Mouse (Mus musculus): Measurements from ENCODE around the gene Ccr10. TPM values are rescaled to one million over a fixed set of nuclear protein-coding genes. Genes with fewer than 3 reads are reported as not detected.

Ccr10 gene
- total and polyA plus RNA-seq, 2 experiments from 2014 or later: 0.16 to 0.88 TPM

DNA sequence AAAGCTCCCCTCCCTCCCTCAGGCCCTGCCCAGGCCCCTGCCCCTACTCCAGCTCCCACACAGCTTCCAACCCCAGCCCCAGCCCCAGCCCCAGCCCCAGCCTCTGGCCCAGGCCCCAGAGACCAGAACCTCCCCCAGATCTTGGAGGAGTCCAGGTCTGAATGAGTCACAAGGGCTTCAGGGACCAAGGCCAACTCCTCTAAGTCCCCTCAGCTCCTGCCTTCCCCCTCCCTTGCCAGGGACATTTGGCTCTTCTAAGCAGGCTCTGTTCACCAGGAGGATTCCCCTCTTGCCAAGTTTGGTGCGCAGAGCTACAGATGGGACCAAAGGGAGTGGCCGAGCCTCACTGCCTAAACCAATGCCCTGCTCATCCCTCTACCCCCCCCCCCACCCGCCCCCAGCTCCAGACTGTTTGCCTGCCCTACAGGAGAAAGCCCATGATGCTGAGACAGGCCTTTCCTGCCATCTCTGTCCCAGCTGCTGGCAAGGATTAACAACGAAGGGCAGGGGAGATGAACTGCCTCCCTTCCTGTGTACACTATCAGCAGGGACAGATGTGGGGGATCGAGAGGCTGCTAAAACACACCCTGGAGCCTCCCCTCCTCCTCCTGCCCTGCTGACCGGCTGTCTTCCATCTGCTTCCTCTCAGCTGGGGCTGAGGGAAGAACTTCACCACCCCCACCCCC is 14.4 kb upstream of the Ccr10 start:
- Histone ChIP-seq H3K9me3 (ENCODE audit: low read length) (no peaks in the 10 kb centered on the region), H3K9ac (replicated peaks; ENCODE audit: low read length) (0 out of 2 replicates have a peak overlapping the region, but pooled peaks have one; percentile 9), H3K4me2 (ENCODE audit: low read depth, low read length) (no peak overlapping the region), H3K27me3 (ENCODE audit: insufficient read depth, low read length) (no peaks in the 10 kb centered on the region), H3K4me3 (ENCODE audit: low read length) (no peak overlapping the region), H3K4me1 (ENCODE audit: insufficient read depth, low read length) (peaks cover 10% of the 10 kb centered on the region), H3K27ac (peak overlapping the region; percentile 82), H3K36me3 (ENCODE audit: insufficient read depth, low read length) (peaks cover 10% of the 10 kb centered on the region; the same call in 1 of the 2 replicates)
- TF ChIP-seq CTCF (IDR thresholded peaks at IDR 0.05; ENCODE audit: low read depth): no peak
- DNase-seq (ENCODE audit: low spot score): peak; percentile 92
- peak; percentile 93 for ATAC-seq
- WGBS: 4% methylated on average over 6 of the region's 6 CpGs

DNA sequence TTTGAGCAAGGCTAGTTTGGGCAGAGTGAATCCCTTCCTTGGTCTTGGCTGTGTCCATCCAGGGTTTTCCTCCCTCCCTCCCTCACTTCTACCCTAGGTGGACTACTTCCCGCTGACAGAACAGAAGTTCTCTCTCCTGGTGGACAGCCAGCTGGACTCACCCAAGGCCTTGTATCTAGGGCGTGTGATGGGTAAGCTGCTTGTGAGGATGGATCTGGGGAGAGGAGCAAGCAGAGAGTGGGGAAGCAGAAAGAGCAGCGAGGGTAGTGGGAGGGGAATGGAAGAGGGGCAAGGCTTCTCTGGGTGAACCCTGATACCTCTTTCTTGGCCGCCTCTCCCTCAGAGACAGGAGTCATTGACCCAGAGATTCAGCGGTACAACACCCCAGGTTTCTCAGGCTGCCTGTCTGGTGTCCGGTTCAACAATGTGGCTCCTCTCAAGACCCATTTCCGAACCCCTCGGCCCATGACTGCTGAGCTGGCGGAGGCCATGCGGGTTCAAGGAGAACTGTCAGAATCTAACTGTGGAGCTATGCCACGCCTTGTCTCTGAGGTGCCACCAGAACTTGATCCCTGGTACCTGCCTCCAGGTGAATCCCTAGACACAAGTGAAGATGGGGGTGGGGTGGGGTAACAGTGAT is 13.0 kb upstream of the Ccr10 start:
- ATAC-seq: no peak
- H3K4me3 ChIP-seq (ENCODE audit: low read length): no peak overlapping the region
- peaks cover 10% of the 10 kb centered on the region for H3K4me1 ChIP-seq (ENCODE audit: insufficient read depth, low read length)
- no peak overlapping the region for H3K9ac ChIP-seq (replicated peaks; ENCODE audit: low read length)
- no peaks in the 10 kb centered on the region for H3K27me3 ChIP-seq (ENCODE audit: insufficient read depth, low read length)
- WGBS: 71% methylated on average over 11 of the region's 11 CpGs
- TF ChIP-seq CTCF (IDR thresholded peaks at IDR 0.05; ENCODE audit: low read depth): no peak
- H3K4me2 ChIP-seq (ENCODE audit: low read depth, low read length): no peak overlapping the region
- no peaks in the 10 kb centered on the region for H3K9me3 ChIP-seq (ENCODE audit: low read length)
- DNase-seq (ENCODE audit: low spot score): peak; percentile 58
- peaks cover 24% of the 10 kb centered on the region for H3K36me3 ChIP-seq (ENCODE audit: insufficient read depth, low read length)
- H3K27ac ChIP-seq: peak overlapping the region; percentile 82; the same call in 1 of the 2 replicates

DNA sequence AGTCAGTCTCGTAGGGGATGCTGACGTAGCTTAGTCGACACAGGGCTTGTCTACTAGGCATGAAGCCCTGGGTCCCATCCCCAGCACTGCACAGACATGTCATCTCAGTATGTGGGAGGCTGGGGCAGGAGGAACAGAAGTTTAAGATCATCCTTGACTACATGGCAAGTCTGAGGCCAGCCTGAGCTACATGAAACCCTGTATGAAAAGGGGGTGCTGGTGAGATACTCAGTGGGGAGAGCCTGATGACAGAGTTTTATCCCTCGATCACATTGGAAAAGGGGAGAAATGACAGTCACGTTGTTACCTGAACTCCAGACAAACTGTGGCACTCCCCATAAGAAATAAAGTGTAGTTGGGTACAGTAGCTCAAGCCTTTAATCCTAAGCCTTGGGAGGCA is 12.3 kb upstream of the Ccr10 start:
- Histone ChIP-seq H3K36me3 (ENCODE audit: insufficient read depth, low read length) (peaks cover 23% of the 10 kb centered on the region), H3K27ac (no peak overlapping the region), H3K4me2 (ENCODE audit: low read depth, low read length) (no peak overlapping the region), H3K4me1 (ENCODE audit: insufficient read depth, low read length) (peaks cover 10% of the 10 kb centered on the region), H3K9me3 (ENCODE audit: low read length) (no peaks in the 10 kb centered on the region), H3K27me3 (ENCODE audit: insufficient read depth, low read length) (no peaks in the 10 kb centered on the region), H3K4me3 (ENCODE audit: low read length) (no peak overlapping the region), H3K9ac (replicated peaks; ENCODE audit: low read length) (no peak overlapping the region)
- DNase-seq (ENCODE audit: low spot score) (no peak), ATAC-seq (no peak)
- no peak for TF ChIP-seq CTCF (IDR thresholded peaks at IDR 0.05; ENCODE audit: low read depth)
- WGBS: 91% methylated on average over 5 of the region's 5 CpGs

DNA sequence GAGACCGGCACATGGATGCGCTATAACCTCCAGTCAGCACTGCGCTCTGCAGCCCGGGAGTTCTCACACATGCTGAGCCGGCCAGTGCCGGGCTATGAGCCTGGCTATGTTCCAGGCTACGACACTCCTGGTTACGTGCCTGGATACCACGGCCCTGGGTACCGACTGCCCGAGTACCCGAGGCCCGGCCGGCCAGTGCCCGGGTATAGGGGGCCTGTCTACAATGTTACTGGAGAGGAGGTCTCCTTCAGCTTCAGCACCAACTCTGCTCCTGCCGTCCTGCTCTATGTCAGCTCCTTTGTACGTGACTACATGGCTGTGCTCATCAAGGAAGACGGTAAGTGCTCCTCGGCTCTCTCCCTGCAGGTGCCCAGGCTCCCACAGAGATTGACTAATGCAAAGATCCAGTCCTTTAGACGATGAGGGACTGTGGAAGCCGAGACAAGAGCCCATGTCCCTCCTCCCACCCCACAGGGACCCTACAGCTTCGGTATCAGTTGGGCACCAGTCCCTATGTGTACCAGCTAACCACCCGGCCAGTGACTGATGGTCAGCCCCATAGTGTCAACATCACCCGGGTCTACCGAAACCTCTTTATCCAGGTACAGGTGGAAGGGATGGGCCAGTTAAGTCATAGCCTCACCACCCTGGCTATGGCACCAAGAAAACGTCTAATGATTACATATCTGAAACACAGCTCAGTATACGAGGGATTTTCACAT is 11.4 kb upstream of the Ccr10 start:
- Histone ChIP-seq H3K27me3 (ENCODE audit: insufficient read depth, low read length) (no peaks in the 10 kb centered on the region), H3K36me3 (ENCODE audit: insufficient read depth, low read length) (peaks cover 22% of the 10 kb centered on the region), H3K27ac (no peak overlapping the region), H3K4me3 (ENCODE audit: low read length) (no peak overlapping the region), H3K9ac (replicated peaks; ENCODE audit: low read length) (no peak overlapping the region), H3K4me2 (ENCODE audit: low read depth, low read length) (no peak overlapping the region), H3K9me3 (ENCODE audit: low read length) (no peaks in the 10 kb centered on the region), H3K4me1 (ENCODE audit: insufficient read depth, low read length) (peaks cover 10% of the 10 kb centered on the region)
- no peak for ATAC-seq
- TF ChIP-seq CTCF (IDR thresholded peaks at IDR 0.05; ENCODE audit: low read depth): no peak
- WGBS: 70% methylated on average over 27 of the region's 27 CpGs
- peak; percentile 3 for DNase-seq (ENCODE audit: low spot score)

DNA sequence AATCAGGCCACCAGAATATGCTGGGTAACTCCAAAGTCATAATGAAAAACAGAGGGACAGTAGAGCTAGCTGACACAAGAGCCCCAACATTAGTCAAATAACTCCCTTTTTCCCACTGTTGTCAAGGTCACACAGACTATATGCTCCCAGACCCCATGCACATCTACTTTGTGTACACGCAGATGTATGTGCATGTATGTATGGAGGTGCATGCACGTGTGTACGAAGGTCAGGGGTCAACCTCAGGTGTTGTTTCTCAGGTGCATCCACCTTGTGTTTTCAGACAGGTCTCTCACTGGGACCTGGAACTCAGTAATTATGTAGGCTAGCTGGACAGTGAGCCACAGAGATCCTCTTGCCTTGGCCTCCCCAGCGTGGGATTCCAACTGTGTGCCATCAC is 10.2 kb upstream of the Ccr10 start:
- Histone ChIP-seq H3K27ac (no peak overlapping the region), H3K27me3 (ENCODE audit: insufficient read depth, low read length) (no peaks in the 10 kb centered on the region), H3K36me3 (ENCODE audit: insufficient read depth, low read length) (peaks cover 22% of the 10 kb centered on the region), H3K4me2 (ENCODE audit: low read depth, low read length) (no peak overlapping the region), H3K9ac (replicated peaks; ENCODE audit: low read length) (no peak overlapping the region), H3K4me3 (ENCODE audit: low read length) (no peak overlapping the region), H3K4me1 (ENCODE audit: insufficient read depth, low read length) (peaks cover 10% of the 10 kb centered on the region), H3K9me3 (ENCODE audit: low read length) (no peaks in the 10 kb centered on the region)
- ATAC-seq: no peak
- no peak for DNase-seq (ENCODE audit: low spot score)
- 90% methylated on average over 4 of the region's 4 CpGs for WGBS
- TF ChIP-seq CTCF (IDR thresholded peaks at IDR 0.05; ENCODE audit: low read depth): no peak

DNA sequence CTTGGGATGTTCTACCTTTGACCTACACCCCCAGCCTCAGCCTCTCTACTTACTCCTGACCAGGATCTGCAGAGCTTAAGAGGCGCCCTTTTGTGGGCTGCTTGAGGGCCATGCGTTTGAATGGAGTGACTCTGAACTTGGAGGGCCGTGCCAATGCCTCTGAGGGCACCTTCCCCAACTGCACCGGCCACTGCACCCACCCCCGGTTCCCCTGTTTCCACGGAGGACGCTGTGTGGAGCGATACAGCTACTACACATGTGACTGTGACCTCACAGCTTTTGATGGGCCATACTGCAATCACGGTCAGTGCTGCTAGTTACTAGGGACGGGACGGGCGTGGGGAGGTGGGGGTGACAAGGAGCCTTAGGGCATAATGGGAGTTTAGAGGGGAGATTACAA is 9.7 kb upstream of the Ccr10 start:
- no peak for ATAC-seq
- no peak overlapping the region for H3K27ac ChIP-seq

More for the DNA sequence above, 9.7 kb upstream of the Ccr10 start:
- 91% methylated on average over 12 of the region's 12 CpGs for WGBS
- Histone ChIP-seq H3K27me3 (ENCODE audit: insufficient read depth, low read length) (no peaks in the 10 kb centered on the region), H3K9me3 (ENCODE audit: low read length) (no peaks in the 10 kb centered on the region), H3K9ac (replicated peaks; ENCODE audit: low read length) (no peak overlapping the region), H3K4me3 (ENCODE audit: low read length) (no peak overlapping the region), H3K4me1 (ENCODE audit: insufficient read depth, low read length) (peaks cover 7% of the 10 kb centered on the region), H3K36me3 (ENCODE audit: insufficient read depth, low read length) (peaks cover 22% of the 10 kb centered on the region), H3K4me2 (ENCODE audit: low read depth, low read length) (no peak overlapping the region)
- no peak for TF ChIP-seq CTCF (IDR thresholded peaks at IDR 0.05; ENCODE audit: low read depth)
- DNase-seq (ENCODE audit: low spot score): no peak

All from hindbrain, postnatal 0 days (tissue).